Mouse (Mus musculus) stomach, embryonic 16.5 days (tissue): Measurements from ENCODE around the gene Tmem86b. TPM values are rescaled to one million over a fixed set of nuclear protein-coding genes. Genes with fewer than 3 reads are reported as not detected.

ENCODE experiments used
- ATAC-seq: fragments of 200-750 bp; cut with Nextera tagmentation; 2 replicates; pipeline ENCODE4 v1.8.0; 2017; ENCODE audit warnings: moderate number of reproducible peaks, moderate TSS enrichment; ENCODE audit not compliant: insufficient read depth, low FRiP score
- H3K27ac ChIP-seq: fragments of 300-500 bp; sonication (generic); 2 replicates; pipeline ENCODE4 v1.5.1; 2014; ENCODE audit warnings: low read length
- H3K27me3 ChIP-seq: fragments of 300-500 bp; sonication (generic); 2 replicates; pipeline ENCODE4 v1.6.1; 2014; ENCODE audit warnings: low read length, control low read depth, mixed read lengths; ENCODE audit not compliant: control insufficient read depth, insufficient read depth
- H3K36me3 ChIP-seq: fragments of 300-500 bp; sonication (generic); 2 replicates; pipeline ENCODE4 v1.6.1; 2014; ENCODE audit warnings: low read length; ENCODE audit not compliant: control insufficient read depth, insufficient read depth
- H3K4me1 ChIP-seq: fragments of 300-500 bp; sonication (generic); 2 replicates; pipeline ENCODE4 v1.6.1; 2014; ENCODE audit warnings: low read length, control low read depth, mixed read lengths; ENCODE audit not compliant: control insufficient read depth, insufficient read depth
- H3K4me2 ChIP-seq: fragments of 300-500 bp; sonication (generic); 2 replicates; pipeline ENCODE4 v1.6.1; 2014; ENCODE audit warnings: low read depth, low read length, mixed read lengths
- H3K4me3 ChIP-seq: fragments of 300-500 bp; sonication (generic); replicated peaks from 2 replicates; pipeline ENCODE4 v1.5.1; 2014; ENCODE audit warnings: mild to moderate bottlenecking, low read length
- H3K9ac ChIP-seq: fragments of 300-500 bp; sonication (generic); 2 replicates; pipeline ENCODE4 v1.6.1; 2014; ENCODE audit warnings: low read length
- H3K9me3 ChIP-seq: fragments of 300-500 bp; sonication (generic); replicated peaks from 2 replicates; pipeline ENCODE4 v1.6.1; 2016; ENCODE audit warnings: low read length, control low read depth; ENCODE audit not compliant: control insufficient read depth
- WGBS: fragments of 180-500 bp; shearing (Covaris S2); extraction: QIAGEN DNeasy Blood & Tissue Kit; methylation state at CpG from one replicate; pipeline ENCODE4 v1.1.7; 2014; 5-methylcytosine and 5-hydroxymethylcytosine counted together
- polyA plus RNA-seq: library from polyadenylated mRNA; unstranded; fragments of >200 nt; fragmentation: Nextera tagmentation; extraction: Ambion mirVana; gene quantifications from 2 replicates; pipeline ENCODE4 v1.2.1, GENCODE M21; 2015

Gene Tmem86b
- polyA plus RNA-seq, 1 experiment from 2014 or later = 3.4 TPM

DNA sequence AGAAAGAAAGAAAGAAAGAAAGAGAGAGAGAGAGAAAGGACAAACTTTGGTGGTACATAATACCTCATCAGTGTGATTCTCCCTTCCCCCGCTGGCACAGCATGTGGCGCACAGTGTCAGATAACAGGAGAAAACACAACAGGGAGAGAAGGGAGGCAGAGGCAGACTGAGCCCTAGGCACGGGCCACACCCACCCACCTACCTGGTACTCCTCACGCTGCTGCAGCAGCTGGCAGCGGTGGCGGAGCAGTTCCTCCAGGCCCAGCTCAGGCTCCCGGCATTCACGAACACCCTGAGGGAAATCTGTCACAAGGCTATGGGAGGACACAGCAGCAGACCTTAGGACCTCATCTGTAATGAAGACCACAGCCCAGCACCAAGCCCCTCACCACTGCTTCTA lies 32.0 kb upstream of the Tmem86b start:
- H3K27me3 ChIP-seq = no peaks in the 10 kb centered on the region
- no peak overlapping the region for H3K4me2 ChIP-seq
- no peak overlapping the region for H3K27ac ChIP-seq
- peaks cover 6% of the 10 kb centered on the region; the same call in 1 of the 2 replicates for H3K4me1 ChIP-seq
- H3K4me3 ChIP-seq = no peak overlapping the region
- no peaks in the 10 kb centered on the region for H3K36me3 ChIP-seq
- H3K9me3 ChIP-seq = no peaks in the 10 kb centered on the region
- no peak for ATAC-seq
- no peak overlapping the region for H3K9ac ChIP-seq
- 69% methylated on average over 8 of the region's 8 CpGs for WGBS

DNA sequence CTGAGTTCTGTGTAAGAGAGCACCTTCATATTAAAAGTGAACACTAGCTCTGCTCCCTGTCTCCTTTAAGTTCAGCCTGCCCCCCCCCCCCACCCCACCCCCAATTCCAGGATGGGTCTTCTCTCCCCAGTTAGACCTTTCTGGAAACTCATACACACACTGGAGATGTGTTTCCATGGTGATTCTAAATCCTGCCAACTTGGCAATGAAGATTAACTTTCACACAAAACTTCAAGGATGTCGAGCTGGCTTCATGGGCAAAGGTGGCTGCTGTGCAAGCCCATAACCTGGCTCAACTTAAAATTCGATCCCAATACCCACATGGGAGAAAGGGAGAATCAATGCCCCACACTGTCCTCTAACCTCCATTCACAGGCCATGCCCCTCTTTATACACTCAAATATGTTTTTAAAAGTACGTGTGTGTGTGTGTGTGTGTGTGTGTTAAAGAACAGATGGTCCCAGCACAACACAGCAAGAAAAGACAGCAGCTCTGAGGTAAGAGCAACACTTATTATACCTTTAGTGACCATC lies 28.8 kb upstream of the Tmem86b start:
- H3K4me3 ChIP-seq = peak overlapping the region; percentile 83
- peak overlapping the region; percentile 96 for H3K9ac ChIP-seq
- peak overlapping the region; percentile 86 for H3K4me2 ChIP-seq
- peaks cover 31% of the 10 kb centered on the region for H3K4me1 ChIP-seq
- no peaks in the 10 kb centered on the region for H3K36me3 ChIP-seq
- H3K9me3 ChIP-seq = no peaks in the 10 kb centered on the region
- H3K27ac ChIP-seq = peak overlapping the region; percentile 96; the same call in 1 of the 2 replicates
- H3K27me3 ChIP-seq = no peaks in the 10 kb centered on the region
- 60% methylated on average over 3 of the region's 3 CpGs for WGBS
- ATAC-seq = no peak

- peak within 1 kb of the TSS; percentile 83 for H3K4me3 ChIP-seq
- peak within 1 kb of the TSS; percentile 96 for H3K9ac ChIP-seq
- H3K4me2 ChIP-seq = peak within 1 kb of the TSS; percentile 86
- WGBS = under 1% methylated on average over 54 of the region's 54 CpGs
- H3K27ac ChIP-seq = peak within 1 kb of the TSS; percentile 96
- peaks cover 31% of the 10 kb centered on the region for H3K4me1 ChIP-seq
- ATAC-seq = peak; percentile 99
- H3K9me3 ChIP-seq = no peaks in the 10 kb centered on the region
- H3K27me3 ChIP-seq = no peaks in the 10 kb centered on the region
- H3K36me3 ChIP-seq = no peaks in the 10 kb centered on the region
Observed at GRCm38 (mm10) chr7:4658912-4659551, 27.8 kb upstream of the Tmem86b start, which contains the start of gene Ppp6r1. Ppp6r1 (minus strand) TSS chr7:4659019.

GRCm38 (mm10) chr7:4658128-4658907 lies 27.1 kb upstream of the Tmem86b start:
- WGBS = under 1% methylated on average over 78 of the region's 78 CpGs
- Histone ChIP-seq H3K9me3 (no peaks in the 10 kb centered on the region), H3K4me3 (peak overlapping the region; percentile 83), H3K36me3 (no peaks in the 10 kb centered on the region), H3K4me2 (peak overlapping the region; percentile 86), H3K27me3 (no peaks in the 10 kb centered on the region), H3K4me1 (peaks cover 31% of the 10 kb centered on the region), H3K27ac (peak overlapping the region; percentile 96), H3K9ac (peak overlapping the region; percentile 96)
- ATAC-seq = peak; percentile 49

DNA sequence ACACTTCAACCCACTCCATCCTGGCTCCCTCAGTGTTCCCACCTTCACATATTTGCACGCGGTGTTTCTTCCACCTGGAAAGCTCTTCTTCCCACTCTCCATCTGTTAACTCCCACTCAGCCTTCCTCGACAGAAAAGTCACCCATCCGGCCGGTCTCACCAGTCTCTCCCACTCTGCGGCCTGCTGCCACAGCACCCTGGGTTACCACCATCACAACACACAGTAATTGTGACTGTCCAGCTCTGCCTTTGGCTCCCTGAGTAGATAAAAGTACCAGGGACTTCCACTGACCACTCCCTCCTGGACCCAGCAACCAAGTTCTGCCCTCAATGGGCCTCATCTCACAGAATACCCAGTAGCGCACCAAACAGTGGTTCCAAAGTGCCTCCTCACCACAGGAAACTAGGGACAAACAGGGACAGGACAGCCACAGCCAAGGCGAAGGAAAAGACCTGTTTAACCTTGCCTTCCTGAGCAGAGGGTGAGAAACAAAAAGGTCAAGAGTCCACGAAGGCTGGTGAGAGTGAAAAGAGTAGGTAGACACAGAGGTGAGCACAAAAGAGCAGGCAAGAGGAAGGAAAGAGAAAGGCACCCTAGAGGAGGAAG lies 26.4 kb upstream of the Tmem86b start:
- Histone ChIP-seq H3K4me1 (peaks cover 31% of the 10 kb centered on the region), H3K9me3 (no peaks in the 10 kb centered on the region), H3K9ac (peak overlapping the region; percentile 96), H3K4me3 (peak overlapping the region; percentile 83), H3K27me3 (no peaks in the 10 kb centered on the region), H3K36me3 (no peaks in the 10 kb centered on the region), H3K4me2 (peak overlapping the region; percentile 86), H3K27ac (peak overlapping the region; percentile 96)
- ATAC-seq = no peak
- WGBS = 29% methylated on average over 9 of the region's 9 CpGs

GRCm38 (mm10) chr7:4656818-4657217 lies 25.6 kb upstream of the Tmem86b start:
- no peak for ATAC-seq
- no peaks in the 10 kb centered on the region for H3K36me3 ChIP-seq
- peak overlapping the region; percentile 96 for H3K9ac ChIP-seq
- H3K4me1 ChIP-seq = peaks cover 31% of the 10 kb centered on the region
- H3K27ac ChIP-seq = no peak overlapping the region
- no peaks in the 10 kb centered on the region for H3K27me3 ChIP-seq
- peak overlapping the region; percentile 83 for H3K4me3 ChIP-seq
- WGBS = 38% methylated on average over 1 of the region's 1 CpGs
- H3K9me3 ChIP-seq = no peaks in the 10 kb centered on the region
- peak overlapping the region; percentile 86 for H3K4me2 ChIP-seq

GRCm38 (mm10) chr7:4655916-4656315 lies 24.7 kb upstream of the Tmem86b start:
- H3K36me3 ChIP-seq = peaks cover 6% of the 10 kb centered on the region; the same call in 1 of the 2 replicates
- no peak for ATAC-seq
- H3K4me3 ChIP-seq = no peak overlapping the region
- H3K27ac ChIP-seq = no peak overlapping the region
- H3K9me3 ChIP-seq = no peaks in the 10 kb centered on the region
- 0 out of 2 replicates have a peak overlapping the region, but pooled peaks have one; percentile 13 for H3K9ac ChIP-seq
- 75% methylated on average over 1 of the region's 1 CpGs for WGBS
- H3K4me2 ChIP-seq = no peak overlapping the region
- no peaks in the 10 kb centered on the region for H3K27me3 ChIP-seq
- peaks cover 31% of the 10 kb centered on the region for H3K4me1 ChIP-seq

GRCm38 (mm10) chr7:4655393-4655792 lies 24.2 kb upstream of the Tmem86b start:
- WGBS = 82% methylated on average over 4 of the region's 4 CpGs
- H3K27ac ChIP-seq = no peak overlapping the region

More at GRCm38 (mm10) chr7:4655393-4655792, 24.2 kb upstream of the Tmem86b start:
- ATAC-seq = no peak
- Histone ChIP-seq H3K4me3 (no peak overlapping the region), H3K9me3 (no peaks in the 10 kb centered on the region), H3K36me3 (peaks cover 6% of the 10 kb centered on the region; the same call in 1 of the 2 replicates), H3K27me3 (no peaks in the 10 kb centered on the region), H3K4me2 (no peak overlapping the region), H3K9ac (0 out of 2 replicates have a peak overlapping the region, but pooled peaks have one; percentile 13), H3K4me1 (peaks cover 31% of the 10 kb centered on the region)
